17 mouse cellular contexts compared by ENCODE assay signal in genomic region chr2:70389162-70389561, GRCm38 (mm10).
A peak's percentile ranks its signal among the peaks of the same experiment; 100 is the strongest.
DNase-seq lines count a peak whose midpoint lies in the region; ATAC-seq lines count a peak whose summit lies in the region.
"Had no signal": no experiment of that assay in that cellular context is flagged by ENCODE, and none has a peak within 500 bp of the region (broad histone marks: within the 10 kb centered on the region; RNA-seq: fewer than 3 reads in every experiment).

No protein-coding gene starts in this region.

- H3K36me3 ChIP-seq in heart, embryonic 15.5 days, result no peaks in the 10 kb centered on the region
- no peaks in the 10 kb centered on the region for H3K36me3 ChIP-seq in kidney, embryonic 15.5 days
- no peaks in the 10 kb centered on the region for H3K36me3 ChIP-seq in midbrain, embryonic 16.5 days (ENCODE audit: control insufficient read depth, insufficient read depth, low read length)
- no peaks in the 10 kb centered on the region for H3K36me3 ChIP-seq in midbrain, embryonic 15.5 days (replicated peaks)
- H3K36me3 ChIP-seq: embryonic facial prominence, embryonic 10.5 days; hindbrain, embryonic 15.5 days had no signal

- H3K9ac ChIP-seq in heart, embryonic 15.5 days, result no peak overlapping the region
- H3K9ac ChIP-seq in kidney, embryonic 15.5 days, result no peak overlapping the region
- H3K9ac ChIP-seq in midbrain, embryonic 16.5 days (ENCODE audit: low read depth, low read length), result no peak overlapping the region
- H3K9ac ChIP-seq in midbrain, embryonic 15.5 days, result no peak overlapping the region
- H3K9ac ChIP-seq: forebrain, embryonic 13.5 days; forebrain, postnatal 0 days; hindbrain, embryonic 15.5 days had no signal

- H3K4me1 ChIP-seq in heart, embryonic 15.5 days (replicated peaks), result peaks cover 12% of the 10 kb centered on the region
- H3K4me1 ChIP-seq in kidney, embryonic 15.5 days, result peaks cover 19% of the 10 kb centered on the region
- H3K4me1 ChIP-seq in midbrain, embryonic 16.5 days (ENCODE audit: control insufficient read depth, insufficient read depth, low read length), result peaks cover 5% of the 10 kb centered on the region; the same call in 1 of the 2 replicates
- peaks cover 12% of the 10 kb centered on the region for H3K4me1 ChIP-seq in midbrain, embryonic 15.5 days
- H3K4me1 ChIP-seq: forebrain, embryonic 13.5 days had no signal

- ATAC-seq in heart, embryonic 15.5 days (replicated peaks; ENCODE audit: insufficient number of reproducible peaks, insufficient read depth, low FRiP score, low read depth), result no peak
- ATAC-seq in kidney, embryonic 15.5 days (replicated peaks; ENCODE audit: low FRiP score), result no peak
- ATAC-seq in midbrain, embryonic 16.5 days, result no peak
- no peak for ATAC-seq in midbrain, embryonic 15.5 days (replicated peaks)
- ATAC-seq: forebrain, embryonic 13.5 days; forebrain, postnatal 0 days; inflammation-experienced regulatory T-cells, adult 6 months had no signal

- peak overlapping the region; percentile 16; the same call in 1 of the 2 replicates for H3K27ac ChIP-seq in heart, embryonic 15.5 days
- 0 out of 2 replicates have a peak overlapping the region, but pooled peaks have one; percentile 7 for H3K27ac ChIP-seq in kidney, embryonic 15.5 days
- 0 out of 2 replicates have a peak overlapping the region, but pooled peaks have one; percentile 3 for H3K27ac ChIP-seq in midbrain, embryonic 16.5 days (ENCODE audit: low read length)
- H3K27ac ChIP-seq in midbrain, embryonic 15.5 days, result no peak overlapping the region
- H3K27ac ChIP-seq: embryonic facial prominence, embryonic 10.5 days; forebrain, embryonic 13.5 days; hindbrain, embryonic 15.5 days had no signal

- H3K4me3 ChIP-seq in heart, embryonic 15.5 days, result no peak overlapping the region
- H3K4me3 ChIP-seq in kidney, embryonic 15.5 days (replicated peaks), result no peak overlapping the region
- H3K4me3 ChIP-seq in midbrain, embryonic 16.5 days (ENCODE audit: low read depth, low read length), result no peak overlapping the region
- no peak overlapping the region for H3K4me3 ChIP-seq in midbrain, embryonic 15.5 days
- H3K4me3 ChIP-seq: embryonic facial prominence, embryonic 10.5 days; forebrain, embryonic 13.5 days; hindbrain, embryonic 15.5 days had no signal

- 69% methylated on average over 1 of the region's 1 CpGs for WGBS in heart, embryonic 15.5 days
- 73% methylated on average over 1 of the region's 1 CpGs for WGBS in kidney, embryonic 15.5 days
- 86% methylated on average over 1 of the region's 1 CpGs for WGBS in midbrain, embryonic 16.5 days
- WGBS in midbrain, embryonic 15.5 days, result 74% methylated on average over 1 of the region's 1 CpGs

- no peaks in the 10 kb centered on the region for H3K9me3 ChIP-seq in heart, embryonic 15.5 days (replicated peaks)
- H3K9me3 ChIP-seq in kidney, embryonic 15.5 days (replicated peaks), result no peaks in the 10 kb centered on the region
- H3K9me3 ChIP-seq in midbrain, embryonic 16.5 days (replicated peaks; ENCODE audit: control insufficient read depth, low read length, poor library complexity, severe bottlenecking), result no peaks in the 10 kb centered on the region
- no peaks in the 10 kb centered on the region for H3K9me3 ChIP-seq in midbrain, embryonic 15.5 days
- H3K9me3 ChIP-seq: embryonic facial prominence, embryonic 10.5 days; forebrain, embryonic 13.5 days; hindbrain, embryonic 15.5 days had no signal

- no peaks in the 10 kb centered on the region for H3K27me3 ChIP-seq in heart, embryonic 15.5 days
- H3K27me3 ChIP-seq in kidney, embryonic 15.5 days, result no peaks in the 10 kb centered on the region
- H3K27me3 ChIP-seq in midbrain, embryonic 16.5 days (ENCODE audit: control insufficient read depth, insufficient read depth, low read depth, low read length), result no peaks in the 10 kb centered on the region
- H3K27me3 ChIP-seq in midbrain, embryonic 15.5 days (replicated peaks), result no peaks in the 10 kb centered on the region
- H3K27me3 ChIP-seq: hindbrain, embryonic 15.5 days had no signal

- DNase-seq in heart, postnatal 4 days, result no peak
- no peak for DNase-seq in kidney, adult 11 months
- DNase-seq in urinary bladder, postnatal 10 days (ENCODE audit: low spot score), result no peak
- DNase-seq: adrenal gland, adult 8-10 months; adrenal gland, postnatal 36 days; cerebellum, adult 2 months; cerebellum, postnatal 10 days; forebrain, postnatal 0 days; gastrocnemius, postnatal 14 days had no signal

- H3K4me2 ChIP-seq in heart, embryonic 15.5 days, result no peak overlapping the region
- H3K4me2 ChIP-seq in kidney, embryonic 15.5 days, result no peak overlapping the region
- no peak overlapping the region for H3K4me2 ChIP-seq in midbrain, embryonic 16.5 days (ENCODE audit: low read length)
- no peak overlapping the region for H3K4me2 ChIP-seq in midbrain, embryonic 15.5 days
- H3K4me2 ChIP-seq: forebrain, embryonic 13.5 days; hindbrain, embryonic 15.5 days had no signal
